Mouse (Mus musculus) adrenal gland, adult (tissue): ENCODE data around the gene Crip3.

Experiments
- DNase-seq, 2 experiments: peaks; one replicate each; pipeline ENCODE4 v3.0.0; 2022 to 2023; ENCODE audit warnings: low spot score in 1 of 2; ENCODE audit not compliant: inconsistent age in 2 of 2

The Crip3 gene

GRCm38 (mm10) chr17:46455110-46455691 is 26.5 kb downstream of the Crip3 start:
- DNase-seq, result peak in 1 of 2 experiments; percentile 43

DNA sequence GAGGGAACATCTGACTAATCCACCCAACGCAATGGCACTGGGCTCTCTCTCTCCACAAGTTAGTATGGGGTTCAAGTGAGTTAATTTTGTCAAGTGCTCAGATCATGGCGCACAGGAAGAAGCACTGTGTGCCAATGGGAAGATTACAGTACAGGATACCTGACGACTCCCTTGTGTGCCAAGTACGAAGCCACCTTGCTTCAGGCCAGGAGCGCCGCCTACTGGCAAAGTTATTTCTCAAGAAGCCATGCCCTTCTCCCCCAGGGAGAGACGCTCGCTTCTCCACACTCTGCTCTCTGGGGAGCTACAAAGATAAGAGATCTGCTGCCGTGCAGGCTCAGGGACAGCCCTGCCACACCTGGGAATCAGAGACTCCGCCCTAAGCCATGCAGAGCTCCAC is 29.1 kb downstream of the Crip3 start:
- DNase-seq, result peak; percentile 52 to 82

DNA sequence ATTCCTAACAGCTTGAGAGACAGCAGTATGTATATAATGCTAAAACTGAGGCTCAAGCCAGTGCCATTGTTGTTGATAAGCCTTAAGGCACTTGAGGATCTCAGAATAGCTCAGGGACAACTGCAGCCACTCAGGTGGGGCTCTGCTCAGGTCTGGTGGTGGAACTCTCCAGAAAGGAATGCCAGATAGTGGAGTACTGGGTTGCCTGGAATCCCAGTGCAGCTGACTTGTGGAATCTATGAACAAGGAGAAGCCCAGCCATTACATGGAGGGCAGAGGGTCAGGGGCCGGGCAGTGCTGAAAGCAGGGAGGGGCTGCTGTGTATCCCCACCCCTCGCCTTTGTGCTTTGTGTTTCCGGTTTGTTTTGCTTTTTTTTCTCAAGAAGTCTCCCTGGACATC is 29.7 kb downstream of the Crip3 start:
- no peak for DNase-seq

DNA sequence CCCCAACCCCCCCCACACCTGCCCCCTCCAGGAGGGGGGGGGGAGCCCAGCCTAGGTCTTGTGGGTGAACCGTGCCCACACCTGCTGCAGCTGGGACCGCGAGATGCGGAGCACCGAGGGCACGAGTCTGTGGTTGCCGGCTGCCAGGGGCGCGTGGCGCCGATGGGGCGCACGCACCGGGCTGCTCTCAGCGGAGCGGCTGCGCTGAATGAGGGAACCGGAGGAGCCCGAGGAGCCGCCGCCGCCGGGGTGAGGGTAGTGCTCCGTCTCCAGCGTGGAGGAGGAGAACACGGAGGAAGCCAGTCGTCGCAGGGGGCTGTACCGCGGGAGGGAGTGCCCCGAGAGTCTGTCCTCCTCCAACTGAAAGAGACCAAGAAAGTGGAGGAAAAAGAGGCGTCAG is 31.9 kb downstream of the Crip3 start:
- no peak for DNase-seq

GRCm38 (mm10) chr17:46461347-46461746 is 32.6 kb downstream of the Crip3 start:
- DNase-seq, result no peak

- peak in 1 of 2 experiments; percentile 47 for DNase-seq
Observed at GRCm38 (mm10) chr17:46462226-46462625, 33.5 kb downstream of the Crip3 start.

- no peak for DNase-seq
Observed at GRCm38 (mm10) chr17:46467830-46468229, 39.1 kb downstream of the Crip3 start.

DNA sequence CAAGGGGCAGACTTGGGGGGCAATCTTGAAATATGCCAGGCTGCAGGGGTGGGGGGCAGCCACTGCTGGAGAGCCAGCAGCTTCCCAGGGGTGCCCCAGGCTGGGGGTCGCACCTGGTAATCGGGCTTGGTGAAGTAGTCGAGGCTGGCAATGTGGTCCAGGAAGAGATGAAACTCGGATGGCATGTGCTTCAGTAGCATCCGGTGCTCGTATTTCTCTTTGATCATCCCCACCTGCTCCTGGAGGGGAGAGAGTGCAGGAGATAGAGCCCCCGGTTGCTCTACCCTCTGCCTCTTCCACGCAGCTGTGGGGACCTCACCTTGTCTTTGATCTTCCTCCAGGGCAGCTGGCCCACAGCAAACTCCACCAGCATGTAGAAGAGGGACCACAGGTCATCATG is 47.9 kb downstream of the Crip3 start:
- DNase-seq, result no peak

GRCm38 (mm10) chr17:46477286-46477685 is 48.6 kb downstream of the Crip3 start:
- DNase-seq, result no peak
